Mouse (Mus musculus) hindbrain, embryonic 16.5 days (tissue): ENCODE measurements at regions not wholly inside any gene's neighbourhood (a gene's known extent, or its start where the extent isn't known, plus 50 kb on each side); places are given as distances from the start of the nearest gene placed in this dataset.

ENCODE experiments used
- ATAC-seq: fragments of 200-750 bp; cut with Nextera tagmentation; 2 replicates; pipeline ENCODE4 v1.8.0; 2017; ENCODE audit warnings: moderate TSS enrichment, moderate library complexity
- H3K27ac ChIP-seq: fragments of 300-500 bp; sonication (generic); 2 replicates; pipeline ENCODE4 v1.5.1; 2014; ENCODE audit warnings: low read depth, mild to moderate bottlenecking, control low read depth, low read length, moderate library complexity
- H3K27me3 ChIP-seq: fragments of 300-500 bp; sonication (generic); replicated peaks from 2 replicates; pipeline ENCODE4 v1.6.1; 2014; ENCODE audit warnings: low read length; ENCODE audit not compliant: control insufficient read depth, insufficient read depth
- H3K36me3 ChIP-seq: fragments of 300-500 bp; sonication (generic); 2 replicates; pipeline ENCODE4 v1.6.1; 2014; ENCODE audit warnings: mild to moderate bottlenecking, low read length, moderate library complexity, mixed read lengths; ENCODE audit not compliant: control insufficient read depth, insufficient read depth
- H3K4me1 ChIP-seq: fragments of 300-500 bp; sonication (generic); 2 replicates; pipeline ENCODE4 v1.6.1; 2014; ENCODE audit warnings: low read depth, low read length; ENCODE audit not compliant: control insufficient read depth, insufficient read depth
- H3K4me2 ChIP-seq: fragments of 300-500 bp; sonication (generic); 2 replicates; pipeline ENCODE4 v1.6.1; 2014; ENCODE audit warnings: mild to moderate bottlenecking, low read length, control low read depth, moderate library complexity
- H3K4me3 ChIP-seq: fragments of 300-500 bp; sonication (generic); 2 replicates; pipeline ENCODE4 v1.5.1; 2014; ENCODE audit warnings: mild to moderate bottlenecking, low read length, control low read depth, moderate library complexity
- H3K9ac ChIP-seq: fragments of 300-500 bp; sonication (generic); 2 replicates; pipeline ENCODE4 v1.6.1; 2014; ENCODE audit warnings: low read depth, mild to moderate bottlenecking, control low read depth, low read length, moderate library complexity
- H3K9me3 ChIP-seq: fragments of 300-500 bp; sonication (generic); 2 replicates; pipeline ENCODE4 v1.6.1; 2014; ENCODE audit warnings: mild to moderate bottlenecking, low read length, moderate library complexity; ENCODE audit not compliant: control insufficient read depth
- WGBS: fragments of 180-500 bp; shearing (Covaris S2); extraction: QIAGEN DNeasy Blood & Tissue Kit; methylation state at CpG from one replicate; pipeline ENCODE4 v1.1.7; 2014; 5-methylcytosine and 5-hydroxymethylcytosine counted together

- 56% methylated on average over 4 of the region's 4 CpGs for WGBS
- H3K27me3 ChIP-seq = no peaks in the 10 kb centered on the region
- no peak for ATAC-seq
Measured at GRCm38 (mm10) chr8:26503918-26504317, 384.6 kb downstream of the Gm45692 start.

GRCm38 (mm10) chr8:26504319-26505035 lies 385.1 kb downstream of the Gm45692 start:
- ATAC-seq = peak; percentile 59
- no peaks in the 10 kb centered on the region for H3K27me3 ChIP-seq

More at GRCm38 (mm10) chr8:26503918-26504317, 384.6 kb downstream of the Gm45692 start:
- H3K4me1 ChIP-seq = peaks cover 5% of the 10 kb centered on the region; the same call in 1 of the 2 replicates
- no peak overlapping the region for H3K9ac ChIP-seq
- H3K4me2 ChIP-seq = no peak overlapping the region
- no peak overlapping the region for H3K4me3 ChIP-seq
- H3K36me3 ChIP-seq = no peaks in the 10 kb centered on the region
- no peak overlapping the region for H3K27ac ChIP-seq
- no peaks in the 10 kb centered on the region for H3K9me3 ChIP-seq

GRCm38 (mm10) chr8:26507611-26508070 lies 388.3 kb downstream of the Gm45692 start:
- H3K9ac ChIP-seq = no peak overlapping the region
- no peaks in the 10 kb centered on the region for H3K9me3 ChIP-seq
- H3K4me2 ChIP-seq = no peak overlapping the region
- no peaks in the 10 kb centered on the region for H3K27me3 ChIP-seq
- H3K27ac ChIP-seq = no peak overlapping the region
- peaks cover 5% of the 10 kb centered on the region; the same call in 1 of the 2 replicates for H3K4me1 ChIP-seq
- H3K4me3 ChIP-seq = no peak overlapping the region
- ATAC-seq = no peak
- 38% methylated on average over 12 of the region's 12 CpGs for WGBS
- no peaks in the 10 kb centered on the region for H3K36me3 ChIP-seq

More at GRCm38 (mm10) chr8:26504319-26505035, 385.1 kb downstream of the Gm45692 start:
- Histone ChIP-seq H3K4me1 (peaks cover 5% of the 10 kb centered on the region; the same call in 1 of the 2 replicates), H3K9me3 (no peaks in the 10 kb centered on the region), H3K4me3 (no peak overlapping the region), H3K27ac (no peak overlapping the region), H3K9ac (no peak overlapping the region), H3K4me2 (no peak overlapping the region), H3K36me3 (no peaks in the 10 kb centered on the region)
- WGBS = 61% methylated on average over 16 of the region's 16 CpGs

GRCm38 (mm10) chr8:26509254-26509653 lies 389.9 kb downstream of the Gm45692 start:
- no peaks in the 10 kb centered on the region for H3K9me3 ChIP-seq
- H3K4me1 ChIP-seq = peaks cover 5% of the 10 kb centered on the region; the same call in 1 of the 2 replicates
- no peak overlapping the region for H3K4me2 ChIP-seq
- ATAC-seq = no peak
- H3K27me3 ChIP-seq = no peaks in the 10 kb centered on the region
- no peak overlapping the region for H3K4me3 ChIP-seq
- H3K27ac ChIP-seq = no peak overlapping the region
- no peak overlapping the region for H3K9ac ChIP-seq
- no peaks in the 10 kb centered on the region for H3K36me3 ChIP-seq
- 84% methylated on average over 3 of the region's 3 CpGs for WGBS

- Histone ChIP-seq H3K4me2 (no peak overlapping the region), H3K36me3 (no peaks in the 10 kb centered on the region), H3K9ac (no peak overlapping the region), H3K4me3 (no peak overlapping the region), H3K4me1 (no peaks in the 10 kb centered on the region), H3K27ac (no peak overlapping the region), H3K27me3 (no peaks in the 10 kb centered on the region), H3K9me3 (no peaks in the 10 kb centered on the region)
- no peak for ATAC-seq
- 88% methylated on average over 7 of the region's 7 CpGs for WGBS
Measured at GRCm38 (mm10) chr8:26513001-26513400, 393.7 kb downstream of the Gm45692 start.

GRCm38 (mm10) chr8:26524237-26524636 lies 404.9 kb downstream of the Gm45692 start:
- Histone ChIP-seq H3K9me3 (no peaks in the 10 kb centered on the region), H3K4me1 (peaks cover 6% of the 10 kb centered on the region), H3K9ac (no peak overlapping the region), H3K4me2 (no peak overlapping the region), H3K27me3 (no peaks in the 10 kb centered on the region), H3K27ac (no peak overlapping the region), H3K4me3 (no peak overlapping the region), H3K36me3 (no peaks in the 10 kb centered on the region)
- ATAC-seq = no peak
- 93% methylated on average over 2 of the region's 2 CpGs for WGBS

GRCm38 (mm10) chr8:26526474-26527185 lies 407.3 kb downstream of the Gm45692 start:
- peak; percentile 69 for ATAC-seq
- no peak overlapping the region for H3K4me3 ChIP-seq
- H3K4me1 ChIP-seq = peaks cover 6% of the 10 kb centered on the region
- H3K27me3 ChIP-seq = no peaks in the 10 kb centered on the region
- H3K4me2 ChIP-seq = no peak overlapping the region
- 20% methylated on average over 10 of the region's 10 CpGs for WGBS
- no peak overlapping the region for H3K27ac ChIP-seq
- H3K36me3 ChIP-seq = no peaks in the 10 kb centered on the region
- no peaks in the 10 kb centered on the region for H3K9me3 ChIP-seq
- no peak overlapping the region for H3K9ac ChIP-seq

- WGBS = 67% methylated on average over 5 of the region's 5 CpGs
- no peak overlapping the region for H3K4me3 ChIP-seq
- no peak overlapping the region for H3K27ac ChIP-seq
- no peak overlapping the region for H3K4me2 ChIP-seq
- peaks cover 6% of the 10 kb centered on the region for H3K4me1 ChIP-seq
- H3K36me3 ChIP-seq = no peaks in the 10 kb centered on the region
- no peak overlapping the region for H3K9ac ChIP-seq
- no peak for ATAC-seq
- H3K27me3 ChIP-seq = no peaks in the 10 kb centered on the region
- H3K9me3 ChIP-seq = no peaks in the 10 kb centered on the region
Measured at GRCm38 (mm10) chr8:26527186-26527580, 407.8 kb downstream of the Gm45692 start.

GRCm38 (mm10) chr8:26529921-26530320 lies 410.6 kb downstream of the Gm45692 start:
- Histone ChIP-seq H3K27ac (no peak overlapping the region), H3K4me1 (peaks cover 6% of the 10 kb centered on the region), H3K9me3 (no peaks in the 10 kb centered on the region), H3K27me3 (no peaks in the 10 kb centered on the region), H3K4me3 (no peak overlapping the region), H3K9ac (no peak overlapping the region), H3K36me3 (no peaks in the 10 kb centered on the region), H3K4me2 (no peak overlapping the region)
- 77% methylated on average over 8 of the region's 8 CpGs for WGBS
- ATAC-seq = no peak
